Mouse (Mus musculus): ENCODE measurements around the gene Lbp. TPM values are rescaled to one million over a fixed set of nuclear protein-coding genes. Genes with fewer than 3 reads are reported as not detected.

Gene Lbp
- total and polyA plus RNA-seq, 2 experiments from 2014 or later = 12.8 to 14.0 TPM

DNA sequence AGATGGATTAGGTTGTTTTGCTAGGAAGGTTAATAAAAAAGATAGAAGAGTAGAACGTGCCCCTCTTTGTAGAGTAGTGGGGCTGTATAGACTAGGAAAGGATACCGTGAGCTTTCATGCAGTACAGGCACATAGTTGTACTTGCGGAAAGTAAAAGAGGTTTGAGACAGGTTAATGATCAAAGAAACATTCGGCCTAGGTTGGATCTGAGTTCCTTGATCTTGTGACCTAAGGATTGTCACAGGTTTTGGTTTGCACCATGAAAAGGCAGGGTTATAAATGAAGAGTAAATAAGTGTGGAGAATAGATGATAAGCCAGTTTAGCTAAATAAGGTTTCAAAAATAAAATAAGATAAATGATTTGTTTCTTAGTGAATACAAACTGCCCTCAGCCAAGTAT lies 57.9 kb downstream of the Lbp start:
- no peak overlapping the region for H3K4me3 ChIP-seq (ENCODE audit: low read depth, low read length)
- no peak overlapping the region for H3K27ac ChIP-seq (ENCODE audit: low read depth)
- H3K4me1 ChIP-seq (ENCODE audit: control insufficient read depth, insufficient read depth) = peaks cover 10% of the 10 kb centered on the region; the same call in 1 of the 2 replicates
- no peak for ATAC-seq (ENCODE audit: insufficient read depth, low read depth)
- TF ChIP-seq EP300 (IDR thresholded peaks at IDR 0.05; ENCODE audit: low read depth) (no peak), CTCF (IDR thresholded peaks at IDR 0.05; ENCODE audit: low read depth) (no peak)
- no peak overlapping the region for H3K9ac ChIP-seq (replicated peaks; ENCODE audit: low read depth, low read length)
- no peaks in the 10 kb centered on the region for H3K9me3 ChIP-seq (replicated peaks; ENCODE audit: control insufficient read depth, low read length)
- H3K27me3 ChIP-seq (ENCODE audit: control insufficient read depth, insufficient read depth, low read length) = no peaks in the 10 kb centered on the region
- DNase-seq (ENCODE audit: low spot score) = no peak
- H3K36me3 ChIP-seq (replicated peaks; ENCODE audit: control insufficient read depth, insufficient read depth, low read length) = peaks cover 12% of the 10 kb centered on the region
- no peak overlapping the region for H3K4me2 ChIP-seq (ENCODE audit: low read depth, low read length)
- 81% methylated on average over 4 of the region's 4 CpGs for WGBS

DNA sequence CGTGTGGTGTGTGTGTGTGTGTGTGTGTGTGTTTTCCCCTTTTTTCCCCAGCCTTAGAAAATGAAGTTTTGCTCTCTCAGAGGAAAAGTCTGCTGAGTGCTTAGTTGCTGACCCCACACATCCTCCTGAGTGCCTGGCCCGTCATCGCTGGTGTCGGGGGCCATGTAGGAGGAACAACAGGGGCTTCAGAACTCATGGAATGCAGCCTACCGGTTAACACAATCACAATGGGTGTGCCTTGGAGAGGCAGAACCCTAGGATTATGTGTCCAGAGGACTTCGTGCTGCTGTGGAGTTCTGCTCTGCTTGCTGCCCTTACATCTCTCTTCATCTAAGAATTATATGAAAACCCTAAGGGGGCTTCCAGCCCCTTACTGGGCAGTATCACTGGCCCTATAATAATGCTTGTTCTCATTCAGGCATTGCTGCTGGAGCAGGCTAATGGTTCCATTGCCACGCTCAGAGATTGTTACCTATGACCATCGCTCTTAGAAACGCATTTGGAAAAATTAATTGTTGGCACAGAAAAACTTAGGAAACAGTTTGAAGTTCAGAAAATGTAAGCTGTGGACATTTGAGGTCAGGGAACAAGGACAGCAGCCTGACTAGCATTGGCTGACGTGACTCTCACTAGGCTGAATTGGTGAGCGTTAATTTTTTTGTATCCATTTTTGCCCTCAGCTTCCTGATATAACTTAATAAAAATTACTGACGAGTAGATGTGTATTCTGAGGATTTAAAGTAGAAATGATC lies 59.0 kb downstream of the Lbp start:
- Histone ChIP-seq H3K4me3 (ENCODE audit: low read depth, low read length) (no peak overlapping the region), H3K27ac (ENCODE audit: low read depth) (no peak overlapping the region), H3K4me2 (ENCODE audit: low read depth, low read length) (no peak overlapping the region), H3K9me3 (replicated peaks; ENCODE audit: control insufficient read depth, low read length) (no peaks in the 10 kb centered on the region), H3K27me3 (ENCODE audit: control insufficient read depth, insufficient read depth, low read length) (no peaks in the 10 kb centered on the region), H3K4me1 (ENCODE audit: control insufficient read depth, insufficient read depth) (peaks cover 7% of the 10 kb centered on the region; the same call in 1 of the 2 replicates), H3K36me3 (replicated peaks; ENCODE audit: control insufficient read depth, insufficient read depth, low read length) (peaks cover 1% of the 10 kb centered on the region; the same call in 1 of the 2 replicates), H3K9ac (replicated peaks; ENCODE audit: low read depth, low read length) (no peak overlapping the region)
- DNase-seq (ENCODE audit: low spot score) (no peak), ATAC-seq (ENCODE audit: insufficient read depth, low read depth) (no peak)
- no peak for TF ChIP-seq CTCF (IDR thresholded peaks at IDR 0.05; ENCODE audit: low read depth)
- TF ChIP-seq EP300 (IDR thresholded peaks at IDR 0.05; ENCODE audit: low read depth) = no peak
- WGBS = 67% methylated on average over 12 of the region's 12 CpGs

DNA sequence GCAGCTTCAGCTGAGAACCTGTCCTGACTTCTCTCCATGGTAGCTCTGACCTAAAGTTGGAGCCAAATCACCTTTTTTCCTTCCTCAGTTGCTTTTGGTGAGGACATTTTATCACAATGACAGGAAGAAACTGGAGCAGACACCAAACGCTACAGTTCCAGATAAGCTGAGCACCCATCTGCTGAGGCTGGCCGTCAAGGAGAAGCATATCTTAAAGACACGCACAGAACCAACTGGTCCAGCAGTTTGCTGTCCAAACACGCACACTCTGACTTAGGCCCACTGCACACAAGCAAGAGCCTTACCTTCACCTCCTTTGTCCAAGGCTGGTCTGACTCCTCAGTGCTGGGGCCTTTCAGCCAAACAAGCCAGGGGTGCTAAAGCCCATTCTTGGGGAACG lies 61.4 kb downstream of the Lbp start:
- H3K27me3 ChIP-seq (ENCODE audit: control insufficient read depth, insufficient read depth, low read length) = no peaks in the 10 kb centered on the region
- H3K4me2 ChIP-seq (ENCODE audit: low read depth, low read length) = no peak overlapping the region
- no peaks in the 10 kb centered on the region for H3K4me1 ChIP-seq (ENCODE audit: control insufficient read depth, insufficient read depth)
- no peak overlapping the region for H3K27ac ChIP-seq (ENCODE audit: low read depth)
- no peaks in the 10 kb centered on the region for H3K36me3 ChIP-seq (replicated peaks; ENCODE audit: control insufficient read depth, insufficient read depth, low read length)
- WGBS = 63% methylated on average over 5 of the region's 5 CpGs
- TF ChIP-seq CTCF (IDR thresholded peaks at IDR 0.05; ENCODE audit: low read depth) (no peak), EP300 (IDR thresholded peaks at IDR 0.05; ENCODE audit: low read depth) (no peak)
- DNase-seq (ENCODE audit: low spot score) (no peak), ATAC-seq (ENCODE audit: insufficient read depth, low read depth) (no peak)
- no peak overlapping the region for H3K9ac ChIP-seq (replicated peaks; ENCODE audit: low read depth, low read length)
- H3K9me3 ChIP-seq (replicated peaks; ENCODE audit: control insufficient read depth, low read length) = no peaks in the 10 kb centered on the region
- no peak overlapping the region for H3K4me3 ChIP-seq (ENCODE audit: low read depth, low read length)

DNA sequence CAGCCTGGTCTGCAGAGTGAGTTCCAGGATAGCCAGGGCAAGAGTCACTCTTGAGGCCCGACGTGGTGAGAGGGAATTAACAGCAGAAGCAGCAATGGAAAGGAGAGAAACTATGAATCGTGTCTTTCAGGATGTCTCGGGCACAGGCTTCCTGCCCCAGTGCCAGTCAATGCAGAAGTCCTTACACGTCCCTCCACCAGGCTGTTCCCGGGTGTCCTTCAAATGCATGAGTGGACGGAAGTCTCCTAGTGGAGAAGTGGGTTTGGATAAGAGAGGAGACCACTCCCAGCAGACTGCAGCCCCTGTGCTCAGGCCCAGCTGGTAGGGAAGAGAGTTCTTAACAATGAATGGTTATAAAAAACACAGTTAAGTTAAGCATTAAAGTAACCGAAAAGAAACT lies 62.0 kb downstream of the Lbp start:
- Histone ChIP-seq H3K9ac (replicated peaks; ENCODE audit: low read depth, low read length) (no peak overlapping the region), H3K4me1 (ENCODE audit: control insufficient read depth, insufficient read depth) (no peaks in the 10 kb centered on the region), H3K27ac (ENCODE audit: low read depth) (no peak overlapping the region), H3K36me3 (replicated peaks; ENCODE audit: control insufficient read depth, insufficient read depth, low read length) (no peaks in the 10 kb centered on the region), H3K9me3 (replicated peaks; ENCODE audit: control insufficient read depth, low read length) (no peaks in the 10 kb centered on the region), H3K4me3 (ENCODE audit: low read depth, low read length) (no peak overlapping the region), H3K4me2 (ENCODE audit: low read depth, low read length) (no peak overlapping the region), H3K27me3 (ENCODE audit: control insufficient read depth, insufficient read depth, low read length) (no peaks in the 10 kb centered on the region)
- 83% methylated on average over 8 of the region's 8 CpGs for WGBS
- ATAC-seq (ENCODE audit: insufficient read depth, low read depth) = no peak
- TF ChIP-seq CTCF (IDR thresholded peaks at IDR 0.05; ENCODE audit: low read depth) = no peak
- TF ChIP-seq EP300 (IDR thresholded peaks at IDR 0.05; ENCODE audit: low read depth) = no peak
- DNase-seq (ENCODE audit: low spot score) = no peak

DNA sequence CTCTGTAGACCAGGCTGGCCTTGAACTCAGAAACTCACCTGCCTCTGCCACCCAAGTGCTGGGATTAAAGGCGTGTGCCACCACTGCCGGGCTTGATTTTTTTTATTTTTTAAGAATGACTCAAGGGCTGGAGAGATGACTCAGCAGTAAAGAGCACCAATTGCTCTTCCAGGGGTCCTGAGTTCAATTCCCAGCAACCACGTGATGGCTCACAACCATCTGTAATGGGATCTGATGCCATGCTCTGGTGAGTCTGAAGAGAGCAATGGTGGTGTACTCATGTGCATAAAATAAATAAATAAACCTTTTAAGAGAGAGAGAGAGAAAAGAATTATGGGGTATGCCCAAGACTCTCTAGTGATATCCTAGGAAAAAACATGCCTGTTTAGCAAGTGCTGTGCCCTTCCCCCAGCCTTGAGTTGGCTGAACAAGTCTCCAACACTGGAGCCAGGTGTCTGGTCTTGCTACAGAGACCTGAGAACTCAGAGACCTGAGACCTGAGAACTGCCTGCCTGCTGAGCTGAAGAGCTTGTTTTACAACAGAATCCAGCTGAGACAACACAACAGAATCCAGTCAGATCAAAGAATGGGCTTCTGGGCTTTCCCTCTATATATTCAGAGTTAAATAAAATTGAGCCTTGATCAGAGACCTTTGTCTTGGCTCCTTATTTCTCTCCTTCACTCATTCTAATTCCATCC lies 63.3 kb downstream of the Lbp start:
- WGBS = 81% methylated on average over 3 of the region's 3 CpGs
- no peaks in the 10 kb centered on the region for H3K4me1 ChIP-seq (ENCODE audit: control insufficient read depth, insufficient read depth)
- no peak overlapping the region for H3K4me2 ChIP-seq (ENCODE audit: low read depth, low read length)
- no peaks in the 10 kb centered on the region for H3K9me3 ChIP-seq (replicated peaks; ENCODE audit: control insufficient read depth, low read length)
- H3K4me3 ChIP-seq (ENCODE audit: low read depth, low read length) = no peak overlapping the region
- peaks cover 10% of the 10 kb centered on the region for H3K27me3 ChIP-seq (ENCODE audit: control insufficient read depth, insufficient read depth, low read length)
- no peak overlapping the region for H3K9ac ChIP-seq (replicated peaks; ENCODE audit: low read depth, low read length)
- H3K36me3 ChIP-seq (replicated peaks; ENCODE audit: control insufficient read depth, insufficient read depth, low read length) = no peaks in the 10 kb centered on the region
- no peak overlapping the region for H3K27ac ChIP-seq (ENCODE audit: low read depth)
- no peak for TF ChIP-seq CTCF (IDR thresholded peaks at IDR 0.05; ENCODE audit: low read depth)
- no peak for TF ChIP-seq EP300 (IDR thresholded peaks at IDR 0.05; ENCODE audit: low read depth)
- ATAC-seq (ENCODE audit: insufficient read depth, low read depth) (no peak), DNase-seq (ENCODE audit: low spot score) (no peak)
